Mouse (Mus musculus): ENCODE data around the gene Zpbp.

The Zpbp gene

GRCm38 (mm10) chr11:11461635-11462560 is at the start of gene Zpbp, which contains the start of gene Spata48:
Gene Zpbp (minus strand): TSS chr11:11462408.
Gene Spata48 (plus strand): TSS chr11:11462094.
- peak; percentile 94 to 96 for DNase-seq (ENCODE audit: low spot score in 2 of 2)

GRCm38 (mm10) chr11:11509413-11509812 is 47.2 kb upstream of the Zpbp start:
- DNase-seq (ENCODE audit: low spot score in 2 of 2): no peak

GRCm38 (mm10) chr11:11506187-11506586 is 44.0 kb upstream of the Zpbp start:
- peak in 1 of 2 experiments; percentile 72 for DNase-seq (ENCODE audit: low spot score in 2 of 2)

GRCm38 (mm10) chr11:11499944-11500343 is 37.7 kb upstream of the Zpbp start:
- DNase-seq (ENCODE audit: low spot score in 2 of 2): peak; percentile 48 to 69

DNA sequence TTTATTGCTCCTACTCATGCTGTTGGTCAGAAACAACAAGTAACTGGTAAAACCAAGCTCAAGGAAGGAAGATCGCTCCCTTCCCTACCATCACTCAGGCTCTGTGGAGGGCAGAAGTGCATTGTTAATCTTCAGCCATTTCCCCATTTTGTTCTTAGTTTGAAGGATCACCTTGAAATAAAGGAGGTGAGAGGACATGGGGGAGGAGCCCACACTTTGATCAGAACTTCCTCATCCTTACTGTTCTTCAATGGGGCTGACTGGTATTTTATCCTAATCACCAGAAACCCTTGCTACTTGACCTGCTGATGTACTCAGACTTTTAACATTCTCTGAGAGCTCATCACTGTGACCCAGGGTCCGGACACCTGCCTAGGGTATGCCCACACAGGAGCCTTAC is 33.5 kb upstream of the Zpbp start:
- no peak for DNase-seq (ENCODE audit: low spot score in 2 of 2)

- DNase-seq (ENCODE audit: low spot score in 2 of 2): no peak
Measured at GRCm38 (mm10) chr11:11492044-11492443, 29.8 kb upstream of the Zpbp start.

DNA sequence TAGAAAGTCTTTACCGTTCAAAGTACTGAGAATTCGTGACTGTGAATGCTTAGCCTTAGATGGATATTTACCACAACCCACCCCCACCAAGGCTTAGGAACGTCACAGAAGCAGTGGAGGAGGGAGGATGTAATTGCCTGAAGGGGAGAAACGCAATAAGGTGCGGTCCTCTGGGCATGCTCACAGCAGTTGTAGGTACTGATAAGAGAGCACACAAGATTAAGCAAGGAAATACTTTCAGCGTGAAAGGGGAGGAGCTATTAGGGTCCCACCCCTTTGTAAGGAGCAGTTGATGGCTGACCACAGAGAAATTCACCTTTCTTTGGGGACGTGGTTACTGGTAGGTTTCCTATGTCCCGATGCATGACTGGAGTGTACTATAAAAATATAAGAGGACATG is 22.2 kb upstream of the Zpbp start:
- DNase-seq (ENCODE audit: low spot score in 2 of 2): no peak

DNA sequence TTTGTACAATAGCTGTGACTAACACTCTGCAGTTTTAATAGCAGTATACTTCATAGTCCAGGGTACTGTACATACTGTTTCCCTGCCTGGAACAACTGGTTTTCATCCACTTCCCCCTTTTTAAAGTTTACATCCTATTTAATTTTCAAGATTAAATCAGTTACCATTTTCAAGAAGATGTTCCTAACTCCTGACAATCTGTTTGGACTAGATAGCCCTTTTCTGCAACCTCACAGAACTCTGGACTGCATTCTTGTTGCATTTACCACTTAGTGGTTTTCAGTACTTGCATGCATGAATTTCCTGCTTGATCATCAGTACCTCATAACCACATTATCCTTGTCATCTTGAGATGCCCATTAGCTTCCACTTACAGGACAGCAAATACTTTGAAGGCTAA is 6.7 kb upstream of the Zpbp start:
- DNase-seq (ENCODE audit: low spot score in 2 of 2): no peak

DNA sequence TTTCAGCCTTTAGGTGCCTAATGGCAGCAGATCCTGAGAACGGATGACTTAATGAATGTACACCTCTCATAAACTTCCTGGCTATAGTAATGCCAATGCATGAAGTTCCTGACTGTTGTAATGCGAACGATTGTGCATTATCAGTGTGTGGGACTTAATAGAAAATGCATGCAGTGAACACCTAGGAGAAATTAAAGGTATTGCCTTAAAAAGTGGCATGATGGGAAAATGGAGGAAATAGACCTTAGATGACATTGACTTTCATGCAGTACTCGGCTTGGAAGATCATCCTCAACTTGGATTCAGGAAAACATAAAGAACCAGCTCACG is 318 bp upstream of the Zpbp start:
- DNase-seq (ENCODE audit: low spot score in 2 of 2): no peak

GRCm38 (mm10) chr11:11455037-11455436 is 7.2 kb downstream of the Zpbp start:
- DNase-seq (ENCODE audit: low spot score in 2 of 2): peak in 1 of 2 experiments; percentile 5

GRCm38 (mm10) chr11:11417356-11417755 is 44.9 kb downstream of the Zpbp start:
- no peak for DNase-seq (ENCODE audit: low spot score in 2 of 2)

DNA sequence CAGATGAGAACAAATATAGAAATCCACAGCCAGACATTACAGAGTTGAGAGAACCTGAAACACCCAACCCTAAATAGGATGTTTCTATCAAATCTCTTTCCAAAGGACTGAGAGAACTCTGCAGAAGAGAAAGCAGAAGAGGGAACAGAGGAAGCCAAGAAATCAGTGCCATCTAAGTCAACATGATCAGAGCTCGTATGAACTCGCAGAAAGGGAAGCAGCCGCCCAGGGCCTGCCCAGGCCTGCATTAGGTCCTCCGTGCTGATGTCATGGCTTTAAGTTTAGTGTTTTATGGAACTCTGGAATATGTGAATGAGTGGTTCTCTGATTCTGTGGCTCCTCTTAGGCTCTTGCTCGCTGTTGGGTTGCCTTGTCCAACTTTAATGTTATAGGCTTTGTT is 48.0 kb downstream of the Zpbp start:
- no peak for DNase-seq (ENCODE audit: low spot score in 2 of 2)

DNA sequence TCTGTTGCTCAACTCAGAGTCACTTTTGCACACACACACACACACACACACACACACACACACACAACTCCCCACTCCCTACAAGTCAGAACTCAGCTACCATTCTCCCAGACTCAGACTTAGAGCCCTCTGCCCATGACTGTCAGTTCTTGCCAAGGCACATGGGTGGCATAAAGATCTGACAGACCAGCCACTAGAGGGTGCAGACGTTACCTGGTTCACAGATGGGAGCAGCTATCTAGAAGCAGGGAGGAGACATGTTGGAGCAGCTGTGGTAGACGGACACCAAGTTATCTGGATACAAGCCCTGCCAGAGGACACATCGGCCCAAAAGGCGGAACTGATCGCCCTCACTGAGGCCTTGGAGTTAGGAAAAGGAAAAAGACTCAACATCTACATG is 67.5 kb downstream of the Zpbp start:
- no peak for DNase-seq (ENCODE audit: low spot score in 2 of 2)

DNA sequence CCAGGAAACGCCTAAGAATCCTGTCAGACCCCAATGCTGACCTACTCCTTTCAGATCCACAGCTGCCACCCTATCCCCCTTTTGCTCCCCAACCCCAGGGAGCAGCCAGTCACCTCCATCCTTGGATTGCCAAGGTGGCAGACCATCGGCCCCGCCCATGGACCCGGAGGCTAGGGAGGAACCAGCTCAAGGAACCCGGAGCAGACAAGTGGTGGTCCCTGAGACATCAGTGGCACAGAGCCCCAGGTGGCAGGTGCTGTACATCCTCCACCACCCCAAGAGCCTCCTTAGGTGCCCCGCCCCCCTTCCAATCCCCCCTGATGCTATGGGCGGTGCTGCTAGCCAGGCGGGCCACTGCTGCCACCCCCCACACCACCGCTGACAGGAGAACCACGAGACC is 69.0 kb downstream of the Zpbp start:
- no peak for DNase-seq (ENCODE audit: low spot score in 2 of 2)

GRCm38 (mm10) chr11:11371305-11371704 is 90.9 kb downstream of the Zpbp start:
- no peak for DNase-seq (ENCODE audit: low spot score in 2 of 2)

DNA sequence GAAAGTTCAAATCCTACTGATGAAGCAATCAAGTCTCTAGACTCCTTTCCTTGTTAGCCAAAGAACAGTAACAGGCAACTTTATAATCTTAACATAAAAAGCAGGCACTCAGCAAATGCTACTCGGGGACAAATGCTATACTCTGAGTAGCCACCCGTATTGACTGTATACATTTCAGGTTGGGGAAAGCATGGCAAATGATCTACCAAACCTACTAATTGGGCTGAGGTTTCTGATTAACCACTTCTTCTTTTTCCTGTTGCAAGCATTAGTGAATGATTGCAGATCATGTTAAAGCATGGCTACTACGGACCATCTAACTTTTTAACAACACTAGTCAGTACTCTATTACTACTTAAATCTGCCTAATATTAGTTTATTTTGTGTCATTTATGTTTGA is 178.7 kb downstream of the Zpbp start:
- no peak for DNase-seq (ENCODE audit: low spot score in 2 of 2)

- no peak for DNase-seq (ENCODE audit: low spot score in 2 of 2)
Measured at GRCm38 (mm10) chr11:11280128-11280527, 182.1 kb downstream of the Zpbp start.

GRCm38 (mm10) chr11:11257348-11257747 is 204.9 kb downstream of the Zpbp start:
- no peak for DNase-seq (ENCODE audit: low spot score in 2 of 2)

- DNase-seq (ENCODE audit: low spot score in 2 of 2): no peak
Measured at GRCm38 (mm10) chr11:11242694-11243377, 219.4 kb downstream of the Zpbp start.

DNA sequence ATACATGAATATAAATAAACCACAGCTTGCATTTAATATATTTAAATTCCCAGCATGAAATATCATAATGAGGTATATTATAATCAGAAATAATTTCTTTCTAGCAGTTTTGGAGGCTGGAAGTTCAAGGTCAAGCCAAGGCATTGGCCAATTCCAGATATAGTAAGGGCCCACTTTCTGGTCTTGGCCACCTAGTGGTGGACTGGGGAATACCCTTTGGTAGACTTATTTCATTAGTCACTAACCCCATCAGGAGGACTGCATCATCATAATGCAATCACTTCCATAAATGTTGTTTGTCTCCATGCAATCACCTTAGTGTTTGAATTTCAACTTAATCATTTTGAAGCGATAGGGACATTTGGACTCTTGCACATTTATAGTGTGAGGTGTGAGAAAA is 222.9 kb downstream of the Zpbp start:
- peak in 1 of 2 experiments; percentile 2 for DNase-seq (ENCODE audit: low spot score in 2 of 2)

All from natural killer cell, adult 2 months (primary cell).